Mouse (Mus musculus) thymus, adult 18-20 months (tissue): Measurements from ENCODE around the gene Ints1.

ENCODE experiments used
- DNase-seq, 2 experiments: peaks; one replicate each; pipeline ENCODE4 v3.0.0; 2022; ENCODE audit warnings: mixed read lengths in 2 of 2

Gene Ints1

GRCm38 (mm10) chr5:139799801-139800590 lies 24.5 kb upstream of the Ints1 start:
- DNase-seq: no peak

GRCm38 (mm10) chr5:139799041-139799440 lies 23.6 kb upstream of the Ints1 start:
- no peak for DNase-seq

- DNase-seq: no peak
Measured at GRCm38 (mm10) chr5:139798168-139798900, 22.9 kb upstream of the Ints1 start.

GRCm38 (mm10) chr5:139797473-139798167 lies 22.1 kb upstream of the Ints1 start:
- no peak for DNase-seq

GRCm38 (mm10) chr5:139796900-139797299 lies 21.4 kb upstream of the Ints1 start:
- DNase-seq: no peak

- no peak for DNase-seq
Measured at GRCm38 (mm10) chr5:139796001-139796620, 20.6 kb upstream of the Ints1 start.

GRCm38 (mm10) chr5:139794938-139795337 lies 19.5 kb upstream of the Ints1 start:
- DNase-seq: no peak

- no peak for DNase-seq
Measured at GRCm38 (mm10) chr5:139794137-139794536, 18.7 kb upstream of the Ints1 start.

GRCm38 (mm10) chr5:139793338-139794089 lies 18.0 kb upstream of the Ints1 start:
- no peak for DNase-seq

GRCm38 (mm10) chr5:139792966-139793337 lies 17.5 kb upstream of the Ints1 start:
- DNase-seq: no peak

GRCm38 (mm10) chr5:139792159-139792775 lies 16.8 kb upstream of the Ints1 start:
- DNase-seq: no peak

- peak; percentile 95 to 96 for DNase-seq
Measured at GRCm38 (mm10) chr5:139791227-139792158, 16.0 kb upstream of the Ints1 start, which contains the start of gene Mafk. TSS of gene Mafk (plus strand) at chr5:139791513.

GRCm38 (mm10) chr5:139789466-139789865 lies 14.0 kb upstream of the Ints1 start:
- no peak for DNase-seq

GRCm38 (mm10) chr5:139781406-139781805 lies 5.9 kb upstream of the Ints1 start:
- DNase-seq: no peak

- peak; percentile 60 to 72 for DNase-seq
Measured at GRCm38 (mm10) chr5:139776966-139777365, 1.5 kb upstream of the Ints1 start.

GRCm38 (mm10) chr5:139768216-139768615 lies 7.3 kb downstream of the Ints1 start:
- no peak for DNase-seq

- DNase-seq: no peak
Measured at GRCm38 (mm10) chr5:139764296-139764695, 11.2 kb downstream of the Ints1 start.

- DNase-seq: no peak
Measured at GRCm38 (mm10) chr5:139758096-139758495, 17.4 kb downstream of the Ints1 start.

GRCm38 (mm10) chr5:139756586-139756985 lies 18.9 kb downstream of the Ints1 start:
- DNase-seq: no peak

- no peak for DNase-seq
Measured at GRCm38 (mm10) chr5:139756135-139756534, 19.3 kb downstream of the Ints1 start.

GRCm38 (mm10) chr5:139754753-139755152 lies 20.7 kb downstream of the Ints1 start:
- DNase-seq: no peak
